Mouse (Mus musculus) right cerebral cortex, postnatal 10 days (tissue): ENCODE measurements around the gene Rpl23.
"Not testable (repeated sequence)": the region's sequence is repeated elsewhere in the genome, so short reads cannot be mapped to it uniquely, and the experiment has no call there.

Source experiments
- DNase-seq, 2 experiments: peaks; one replicate each; pipeline ENCODE4 v3.0.0; 2021; ENCODE audit warnings: low spot score in 2 of 2

Gene Rpl23

DNA sequence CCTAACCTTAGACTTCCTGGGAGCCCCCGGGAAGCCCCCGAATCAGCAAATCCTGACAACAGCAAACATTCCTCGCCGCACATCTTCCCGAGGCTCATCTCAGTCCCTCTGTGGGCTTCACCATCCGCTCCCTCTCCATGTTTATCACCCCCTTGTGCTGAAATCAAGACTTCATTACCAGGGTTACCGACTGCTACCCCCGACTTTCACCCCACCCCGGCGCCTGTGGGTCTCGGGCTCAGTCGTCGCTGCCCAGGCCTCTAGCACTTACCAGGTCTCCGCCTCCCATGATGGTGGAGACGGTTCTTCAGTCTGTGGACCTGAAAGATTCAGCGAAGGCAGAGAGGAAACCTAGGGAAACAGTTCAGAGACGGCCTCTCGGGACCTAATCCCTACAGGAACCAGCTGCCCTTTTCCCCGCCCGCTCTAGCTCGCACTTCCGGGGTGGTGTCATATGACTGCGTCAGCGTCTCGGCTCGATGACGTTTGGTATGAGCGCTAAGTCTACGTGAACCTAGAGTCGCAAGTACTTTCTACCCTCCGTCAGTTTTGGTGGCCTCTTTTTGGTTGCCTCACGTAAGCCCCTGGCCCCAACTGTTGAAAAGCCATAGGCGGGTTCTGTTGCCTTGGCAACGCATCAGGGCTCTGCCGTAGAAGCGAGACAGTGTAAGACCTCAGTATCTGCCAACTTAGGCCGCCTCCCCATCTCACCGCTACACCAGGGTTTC lies 15.9 kb downstream of the Rpl23 start, which contains the start of gene Cwc25:
TSS of gene Cwc25 (minus strand) at position 403 of the 728 bp plus-strand sequence.
- peak; percentile 97 to 98 for DNase-seq

DNA sequence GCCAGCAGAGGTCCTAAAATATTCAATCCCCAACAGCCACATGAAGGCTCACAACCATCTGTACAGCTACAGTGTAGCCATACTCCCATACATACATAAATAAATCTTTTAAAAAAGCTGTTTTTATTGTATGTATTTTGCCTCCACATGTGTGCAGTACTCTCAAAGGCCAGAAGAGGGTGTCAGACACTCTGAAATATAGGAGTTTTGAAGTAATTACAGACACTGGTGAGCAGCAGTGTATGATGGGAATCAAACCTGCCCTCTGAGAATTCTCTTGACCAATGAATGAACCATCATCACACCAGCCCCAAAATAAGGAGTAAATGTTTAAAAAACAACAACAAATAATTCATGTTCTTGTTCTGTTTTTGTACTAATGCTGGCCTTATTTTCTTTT lies 20.6 kb downstream of the Rpl23 start:
- DNase-seq = no peak

DNA sequence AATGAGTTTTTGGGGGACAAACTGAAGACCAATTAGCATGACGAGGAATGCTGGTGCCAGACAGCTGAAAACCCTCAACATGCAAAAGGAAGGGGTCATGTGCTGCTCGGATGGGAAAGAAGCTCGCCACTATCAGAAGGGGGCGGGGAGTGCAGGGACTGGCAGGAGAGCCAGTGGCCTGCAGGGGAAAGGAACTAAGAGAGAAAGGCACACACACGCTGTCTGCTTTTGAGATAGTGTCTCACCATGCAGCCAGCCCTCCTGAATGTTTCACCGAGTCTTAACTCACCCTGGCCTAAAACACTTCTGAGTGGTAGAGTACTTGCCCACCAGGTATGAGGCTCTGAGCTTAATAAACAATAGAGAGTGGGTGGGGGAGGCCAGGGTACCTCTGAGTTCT lies 23.3 kb downstream of the Rpl23 start:
- no peak for DNase-seq

DNA sequence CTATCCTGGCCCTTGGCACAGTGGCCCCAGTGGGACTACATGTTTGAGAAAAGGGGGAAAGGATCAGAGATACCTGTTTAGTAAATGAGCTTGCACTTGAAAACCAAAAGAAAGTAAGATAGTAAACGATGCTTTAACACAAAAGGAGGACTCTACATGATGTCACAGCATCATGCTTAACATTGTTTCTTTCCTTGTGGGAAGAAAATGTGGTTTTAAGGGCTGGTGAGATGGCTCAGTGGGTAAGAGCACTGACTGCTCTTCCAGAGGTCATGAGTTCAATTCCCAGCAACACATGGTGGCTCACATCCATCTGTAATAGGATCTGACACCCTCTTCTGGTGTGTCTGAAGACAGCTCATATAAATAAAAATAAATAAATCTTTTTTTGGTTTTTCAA lies 24.1 kb downstream of the Rpl23 start:
- DNase-seq = no peak

DNA sequence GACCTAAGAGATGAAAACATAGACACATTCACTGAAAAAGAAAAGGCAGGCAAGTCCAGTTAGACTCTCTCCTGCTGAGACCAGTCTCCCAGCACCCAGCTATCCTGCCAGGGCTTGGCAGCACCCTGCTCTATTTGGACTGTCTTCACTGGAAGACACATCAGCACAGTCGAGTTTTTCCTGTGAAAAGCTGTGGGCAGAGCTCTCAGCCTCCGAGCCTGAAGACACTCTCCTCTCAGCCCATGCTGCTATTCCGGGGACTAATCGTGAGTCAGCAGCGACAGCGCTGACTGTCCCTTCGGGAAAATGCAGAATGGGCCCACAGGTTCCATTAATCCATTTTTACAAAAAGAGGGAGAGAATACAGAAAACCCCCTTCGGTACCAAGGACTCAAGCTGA lies 29.0 kb downstream of the Rpl23 start:
- DNase-seq = no peak

DNA sequence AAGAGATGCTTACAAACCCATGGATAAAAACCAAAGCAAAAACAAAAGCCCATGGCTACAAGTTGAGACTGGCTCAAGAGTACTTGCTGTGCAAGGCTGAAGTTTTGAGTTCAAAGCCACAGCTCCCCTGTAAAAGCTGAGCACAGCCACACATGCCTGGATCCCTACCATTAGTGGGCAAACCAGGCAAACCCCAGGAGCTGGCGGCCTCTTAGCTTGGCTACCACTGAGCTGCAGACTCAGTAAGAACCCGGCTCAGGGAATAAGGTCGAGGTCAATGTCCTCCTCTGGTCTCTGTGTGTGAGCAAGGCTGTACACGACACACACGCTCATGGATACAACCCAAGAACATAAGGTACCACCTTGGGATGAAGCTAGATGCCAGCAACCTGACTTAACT lies 33.7 kb downstream of the Rpl23 start:
- DNase-seq = no peak

DNA sequence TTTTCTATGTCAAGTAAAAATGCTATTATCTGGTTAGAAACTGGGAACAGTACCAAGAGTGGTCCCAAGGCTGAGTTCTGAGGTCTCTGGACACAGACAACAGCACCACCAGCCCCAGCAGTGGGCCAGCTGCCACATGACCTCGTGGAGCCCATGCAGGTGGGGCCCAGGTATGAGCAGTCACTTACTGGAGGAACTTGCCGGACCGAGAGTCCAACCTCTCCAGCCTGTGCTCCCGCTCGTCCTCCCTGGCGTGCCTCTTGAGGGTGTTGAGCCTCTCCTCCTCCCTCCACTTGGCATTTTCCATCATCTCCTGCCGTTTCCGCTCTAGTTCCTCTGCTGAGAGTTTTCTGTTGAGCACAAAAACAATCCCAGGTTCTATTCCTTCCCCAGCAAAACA lies 34.5 kb downstream of the Rpl23 start:
- DNase-seq = no peak

DNA sequence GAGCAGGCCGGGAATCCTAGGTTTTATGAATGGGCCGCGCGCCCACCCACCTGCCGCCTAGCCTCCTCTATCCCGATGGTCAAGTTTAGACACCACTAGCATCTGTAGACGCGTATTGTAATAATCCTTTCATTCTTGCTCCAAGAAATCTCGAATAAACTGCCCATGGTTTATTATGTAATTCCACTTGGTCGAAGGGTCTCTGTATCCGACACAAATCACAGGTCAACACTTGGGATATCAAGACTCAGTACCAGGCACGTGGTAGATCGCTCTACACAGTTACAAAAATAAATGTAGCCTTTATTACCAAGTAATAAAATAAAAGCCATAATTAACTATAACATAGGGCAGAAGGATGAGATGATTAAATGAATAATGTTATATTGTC lies 36.9 kb downstream of the Rpl23 start:
- DNase-seq = no peak

DNA sequence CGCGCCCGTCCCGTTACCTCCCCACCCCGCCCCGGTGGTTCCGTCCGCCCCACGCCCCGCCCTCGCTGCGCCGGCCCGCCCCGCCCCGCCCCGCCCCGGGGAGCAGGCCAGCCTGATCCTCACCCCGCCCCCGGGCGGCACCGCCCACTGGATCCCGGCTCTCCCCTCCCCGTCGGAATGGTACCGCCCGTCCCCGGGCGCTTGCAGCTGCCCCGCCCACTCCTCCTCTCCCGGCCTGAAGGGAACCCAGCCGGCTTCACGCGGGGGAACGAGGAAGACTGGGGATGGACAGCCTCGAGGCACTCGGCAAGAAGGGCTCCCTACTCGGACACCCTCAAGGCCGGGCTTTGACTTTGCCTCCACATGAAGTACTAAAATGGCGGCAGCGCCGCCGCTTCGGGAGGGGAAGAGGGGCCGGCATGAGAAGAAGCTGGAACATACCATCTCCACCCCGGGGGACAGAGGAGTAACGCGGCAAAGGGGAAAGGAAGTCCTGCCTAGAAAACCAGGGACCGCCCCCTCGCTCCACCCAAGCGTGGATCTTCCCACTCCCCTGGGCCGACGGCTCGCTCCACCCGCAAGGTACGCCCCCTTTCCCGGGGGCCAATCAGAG lies 37.4 kb downstream of the Rpl23 start:
- peak; percentile 99 for DNase-seq

DNA sequence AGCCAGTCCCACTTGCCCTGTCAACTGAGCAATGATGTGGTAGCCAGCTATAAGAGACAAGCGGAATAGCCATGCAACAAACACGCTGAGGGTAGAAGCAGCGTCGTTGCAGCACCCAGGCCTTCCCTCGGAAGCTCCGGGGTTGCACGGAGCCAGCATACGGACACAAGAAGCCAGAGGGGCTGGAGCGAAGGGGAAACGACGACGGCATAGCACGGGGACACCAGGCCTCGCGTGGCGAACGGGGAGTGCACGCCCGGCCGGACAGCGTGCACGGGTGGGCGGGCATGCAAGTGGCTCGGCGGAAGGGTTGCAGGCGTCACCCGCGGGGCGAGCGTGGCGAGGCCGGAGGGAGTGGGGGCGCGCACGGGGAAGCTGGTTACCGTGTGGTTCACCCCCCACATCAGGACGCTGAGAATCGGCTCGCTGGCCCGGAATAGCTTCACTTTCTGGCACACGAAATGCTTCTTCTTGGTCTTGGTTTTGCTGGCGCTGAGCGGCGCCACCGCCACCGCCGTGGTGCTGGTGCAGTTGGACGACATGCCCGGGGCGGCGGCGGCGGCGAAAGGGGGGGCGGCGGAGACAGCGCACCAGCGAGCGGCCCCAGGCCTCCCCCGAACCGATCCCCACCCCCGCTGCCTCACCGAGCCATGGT lies 38.0 kb downstream of the Rpl23 start, which contains the start of gene Pip4k2b:
TSS of gene Pip4k2b (minus strand) at position 642 of the 655 bp plus-strand sequence.
- DNase-seq = no peak

DNA sequence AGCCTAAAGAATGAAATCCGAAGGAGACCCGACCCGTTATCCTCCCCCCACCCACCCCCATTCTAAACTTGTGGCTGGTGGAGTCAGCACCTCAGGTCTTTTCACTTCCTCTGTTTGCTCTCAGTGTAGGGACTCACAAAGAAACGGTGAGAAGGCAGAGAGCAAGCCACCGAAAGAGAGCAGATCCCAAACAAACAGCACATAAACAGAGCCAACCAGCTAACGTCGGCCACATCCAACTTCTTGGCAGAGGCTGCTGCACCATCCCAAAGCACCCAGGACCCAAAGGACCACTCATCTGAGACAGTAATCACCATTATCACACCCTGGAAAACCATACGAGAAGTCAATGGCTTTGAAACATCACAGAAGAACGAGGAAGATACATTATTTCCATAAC lies 38.8 kb downstream of the Rpl23 start:
- DNase-seq = no peak

DNA sequence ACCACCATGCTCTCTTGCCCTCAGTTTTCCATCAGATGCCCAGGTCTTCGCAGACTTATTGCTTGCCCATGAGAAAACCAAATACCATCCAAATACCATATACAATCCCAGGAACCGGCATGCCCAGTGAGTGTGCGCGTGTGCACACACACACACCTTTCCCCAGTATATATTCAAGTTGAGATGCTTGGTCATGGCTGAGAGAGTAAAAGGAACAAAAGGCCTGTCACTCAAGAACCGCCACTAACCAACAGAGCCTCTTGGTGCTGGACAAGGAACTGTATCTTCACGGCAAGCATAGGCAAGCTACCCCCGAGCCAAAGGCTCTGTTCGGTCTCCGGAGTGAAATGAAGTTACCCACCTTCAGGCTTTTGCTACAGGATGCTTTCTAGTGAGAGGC lies 39.6 kb downstream of the Rpl23 start:
- DNase-seq = no peak

DNA sequence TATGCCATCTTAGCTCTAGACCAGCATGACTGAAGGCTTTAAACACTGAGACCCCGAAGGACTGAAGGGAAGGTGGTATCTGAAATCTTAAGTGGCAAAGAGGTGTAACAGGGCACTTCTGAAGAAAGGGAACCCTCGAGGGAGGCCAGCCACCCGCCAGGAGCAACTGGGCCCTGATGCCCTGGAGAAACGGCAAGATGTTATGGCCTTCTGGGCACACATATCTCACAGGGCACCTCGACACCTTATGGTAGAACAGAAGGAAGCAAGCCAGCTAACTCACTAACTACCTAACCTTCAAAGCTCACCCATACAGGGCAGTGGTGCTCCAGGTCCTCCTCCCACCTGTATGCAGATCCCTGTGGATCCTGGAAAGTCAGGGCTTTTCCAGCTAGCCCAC lies 40.1 kb downstream of the Rpl23 start:
- no peak for DNase-seq

DNA sequence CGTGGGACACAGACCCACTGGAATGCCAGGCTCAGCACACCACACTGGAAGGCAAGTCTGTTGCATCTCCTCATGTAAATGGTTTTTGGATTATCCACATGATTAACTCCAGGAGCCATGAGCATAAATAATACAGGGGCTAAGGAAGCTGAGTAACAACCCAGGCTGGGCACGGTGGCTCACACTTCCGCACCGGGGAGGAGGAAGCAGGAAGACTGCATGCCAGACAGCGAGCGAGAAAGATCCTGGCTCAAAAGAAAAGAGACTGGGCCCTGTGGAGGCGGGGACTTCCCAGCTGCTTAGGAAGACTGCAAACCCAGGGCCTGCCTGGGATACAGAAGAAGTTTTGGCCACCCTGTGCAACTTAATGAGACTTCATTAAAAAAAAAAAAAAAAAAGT lies 42.0 kb downstream of the Rpl23 start:
- DNase-seq = peak; percentile 59 to 67

DNA sequence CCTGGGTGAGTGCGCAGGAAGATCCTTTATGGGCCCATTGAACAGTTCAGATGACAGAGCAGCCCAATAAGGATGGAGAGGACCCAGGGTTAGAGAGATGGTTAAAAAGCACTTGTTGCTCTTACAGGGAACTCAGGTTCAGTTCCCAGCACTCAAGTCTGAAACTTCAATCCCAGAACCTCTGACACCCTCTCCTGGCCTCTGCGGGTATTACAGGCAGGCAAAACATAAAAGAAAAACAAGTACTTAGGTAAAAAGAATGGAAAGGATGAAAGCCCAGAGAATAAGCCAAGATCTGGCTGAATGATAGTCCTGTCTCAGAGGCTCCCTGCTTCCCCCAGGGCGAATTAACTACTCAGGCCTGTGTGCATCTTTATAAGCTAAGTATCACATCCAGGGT lies 43.1 kb downstream of the Rpl23 start:
- DNase-seq = no peak

DNA sequence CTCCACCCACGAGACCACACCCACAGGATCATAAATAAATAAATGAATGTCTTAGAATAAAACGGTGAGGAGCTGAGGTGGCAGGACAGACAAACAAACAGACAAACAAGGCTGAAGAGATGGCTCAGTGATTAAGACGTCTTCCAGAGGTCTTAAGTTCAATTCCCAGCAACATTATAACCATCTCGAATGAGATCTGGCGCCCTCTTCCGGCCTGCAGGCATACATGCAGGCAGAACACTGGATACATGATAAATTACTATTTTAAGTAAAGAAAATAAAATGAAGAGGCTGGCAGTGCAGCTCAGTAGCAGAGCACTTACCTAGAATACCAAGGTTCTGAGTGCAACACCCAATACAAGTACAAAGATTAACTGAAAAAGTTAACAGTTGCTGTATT lies 43.5 kb downstream of the Rpl23 start:
- no peak for DNase-seq

DNA sequence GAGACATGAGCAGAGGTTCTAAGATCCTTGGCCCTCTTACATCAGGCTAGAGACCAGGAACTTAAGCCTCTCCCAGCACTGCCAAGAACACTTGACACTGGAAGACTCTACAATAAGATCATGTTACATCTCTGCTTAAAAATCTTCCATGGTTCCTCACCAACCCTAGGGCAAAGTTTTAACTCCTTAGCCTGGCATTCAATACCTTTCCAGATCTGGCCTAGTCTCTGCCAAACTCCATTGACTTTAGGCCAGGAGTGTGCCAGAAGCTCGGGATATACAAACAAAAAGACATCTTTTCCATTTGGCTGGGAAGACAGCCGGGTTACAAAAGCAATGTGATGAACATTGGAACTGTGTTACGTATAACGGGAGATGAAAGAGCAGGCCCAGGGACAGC lies 44.6 kb downstream of the Rpl23 start:
- no peak for DNase-seq

DNA sequence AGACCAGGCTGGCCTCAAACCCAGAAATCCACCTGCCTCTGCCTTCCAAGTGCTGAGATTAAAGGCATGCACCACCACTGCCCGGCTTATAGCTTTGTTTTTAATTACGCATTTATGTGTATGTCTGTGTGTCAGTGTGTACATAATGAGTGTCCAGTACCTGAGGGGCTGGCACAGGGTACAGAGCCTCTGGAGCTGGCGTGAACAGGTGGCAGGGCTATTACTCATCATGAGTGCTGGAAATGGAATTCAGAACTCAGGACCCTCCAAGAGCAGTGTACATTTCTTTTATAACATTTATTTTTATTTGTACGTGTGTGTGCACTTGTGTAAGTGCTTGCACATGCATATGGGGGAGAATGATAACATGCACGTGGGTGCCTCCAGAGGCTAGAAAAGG lies 45.6 kb downstream of the Rpl23 start:
- no peak for DNase-seq

DNA sequence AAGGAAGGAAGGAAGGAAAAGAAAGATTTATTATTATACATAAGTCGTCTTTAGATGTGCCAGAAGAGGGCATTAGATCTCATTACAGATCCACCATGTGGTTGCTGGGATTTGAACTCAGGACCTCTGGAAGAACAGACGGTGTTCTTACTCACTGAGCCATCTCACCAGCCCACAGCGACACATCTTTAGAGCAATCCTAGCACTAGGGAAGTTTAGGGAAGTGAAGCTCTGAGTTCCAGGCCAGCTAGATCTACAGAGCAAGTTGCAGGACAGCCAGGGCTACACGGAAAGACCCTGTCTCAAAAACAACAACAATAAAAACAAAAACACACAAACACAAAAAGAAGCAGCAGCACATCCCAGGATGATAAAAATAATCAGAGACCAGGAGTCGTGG lies 47.4 kb downstream of the Rpl23 start:
- DNase-seq = not testable (repeated sequence)

DNA sequence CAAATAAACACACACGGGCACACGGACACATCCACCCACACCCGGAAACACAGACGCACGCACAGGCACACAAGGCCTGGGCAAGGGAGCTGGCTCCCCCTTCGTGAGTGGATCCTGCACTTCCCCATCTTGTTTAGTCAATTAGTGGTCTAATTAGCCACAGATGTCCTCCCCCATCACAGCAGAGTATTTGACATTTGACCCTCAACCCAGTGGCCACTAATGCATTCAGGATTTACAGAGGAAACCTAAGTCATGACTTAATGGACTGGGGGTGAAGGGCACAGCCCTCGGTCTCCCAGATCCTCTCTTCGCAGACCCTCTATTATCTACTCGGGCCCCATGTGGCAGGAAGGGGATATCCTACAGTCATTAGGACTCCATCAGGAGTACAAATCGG lies 48.5 kb downstream of the Rpl23 start:
- no peak for DNase-seq

DNA sequence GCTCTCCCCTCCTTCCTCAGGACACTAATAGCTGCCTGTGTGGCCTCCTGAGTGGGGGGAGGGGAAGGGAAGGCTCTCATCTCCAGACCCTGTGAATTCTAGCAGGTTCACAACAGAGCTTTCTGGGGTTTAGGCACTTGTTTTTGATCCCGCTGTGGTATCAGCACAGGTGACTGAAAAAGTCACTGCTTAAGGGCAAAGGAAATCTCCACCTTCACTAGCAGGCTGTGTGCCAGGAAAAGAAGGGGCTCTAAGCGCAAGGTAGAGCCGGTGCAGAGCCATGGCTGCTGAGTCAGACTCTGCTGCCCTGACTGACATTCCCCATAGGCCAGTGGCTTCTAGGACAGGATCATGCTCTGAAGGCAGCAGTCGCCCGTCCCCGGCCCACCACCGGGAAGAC lies 53.5 kb downstream of the Rpl23 start:
- no peak for DNase-seq

DNA sequence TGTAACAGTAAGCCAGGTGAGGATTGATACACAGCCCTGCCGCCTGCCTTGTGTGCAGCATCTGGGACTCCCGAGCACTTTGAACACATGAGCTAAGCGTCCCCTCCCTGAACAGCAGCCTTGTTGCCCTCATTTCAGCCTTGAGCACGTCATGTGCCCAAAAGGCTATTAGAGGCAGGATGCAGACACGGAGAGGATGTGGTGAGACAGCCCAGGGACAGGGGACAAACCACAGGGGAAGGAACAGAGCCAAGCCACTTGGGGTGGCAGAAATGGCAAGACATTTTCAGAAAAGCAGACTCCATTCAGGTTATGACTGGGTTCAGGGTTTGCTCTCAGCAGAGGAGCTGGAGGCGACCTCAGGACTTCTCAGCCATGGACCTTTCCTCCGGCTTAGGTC lies 53.9 kb downstream of the Rpl23 start:
- no peak for DNase-seq
